Mouse (Mus musculus) erythroblast, embryonic 14.5 days (primary cell): Measurements from ENCODE around the gene Slc25a17.

Experiments used
- GATA1 ChIP-seq: IDR thresholded peaks from 2 replicates; pipeline ENCODE4 v1.6.1; 2012; ENCODE audit warnings: low read length, inconsistent platforms, mixed read lengths
- TAL1 ChIP-seq: IDR thresholded peaks from 3 replicates; pipeline ENCODE4 v1.6.1; 2012; ENCODE audit warnings: low read length, inconsistent platforms, mixed read lengths

DNA sequence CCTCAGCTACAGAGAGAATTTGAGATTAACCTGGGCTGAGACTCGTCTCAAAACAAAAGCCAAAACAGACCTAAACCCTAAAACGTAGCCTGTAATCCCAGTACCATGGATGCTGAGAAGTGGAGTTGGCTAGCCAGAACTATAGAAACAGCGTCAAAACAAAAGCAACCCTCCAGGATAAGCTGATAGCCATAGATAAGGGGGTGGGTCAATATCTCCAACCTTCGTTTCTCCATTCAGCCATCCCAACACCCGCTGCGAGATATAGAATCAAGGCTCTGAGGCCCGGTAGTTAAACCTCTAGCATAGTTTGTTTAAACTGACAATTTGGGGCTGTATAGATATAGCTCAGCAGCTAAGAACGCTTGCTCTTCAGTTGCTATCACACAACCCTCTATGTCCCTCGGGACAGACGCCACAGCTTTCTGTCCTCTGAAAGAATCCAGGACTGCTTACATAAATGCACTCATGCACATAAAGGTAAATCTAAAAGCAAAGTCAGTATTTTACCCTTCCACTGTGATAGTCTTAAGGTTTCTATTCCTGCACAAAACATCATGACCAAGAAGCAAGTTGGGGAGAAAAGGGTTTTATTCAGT is 904 bp upstream of the Slc25a17 start:
- TF ChIP-seq TAL1, result no peak
- peak; percentile 58 for TF ChIP-seq GATA1
